Mouse (Mus musculus) heart, postnatal 0 days (tissue): Measurements from ENCODE around the gene Eng.

Experiments
- CTCF ChIP-seq: IDR thresholded peaks from 2 replicates; pipeline ENCODE4 v1.5.1; 2016; ENCODE audit warnings: antibody characterized with exemption, control low read depth, low read depth
- EP300 ChIP-seq: IDR thresholded peaks from 2 replicates; pipeline ENCODE4 v1.6.1; 2016; ENCODE audit warnings: antibody characterized with exemption, low read depth

- peak; percentile 9; the same call in 1 of the 2 replicates for TF ChIP-seq CTCF
- no peak for TF ChIP-seq EP300
Observed at GRCm38 (mm10) chr2:32625212-32625872, 21.1 kb upstream of the Eng start.
